Mouse (Mus musculus) forebrain, postnatal 0 days (tissue): Measurements from ENCODE around the gene Gmpr. TPM values are rescaled to one million over a fixed set of nuclear protein-coding genes. Genes with fewer than 3 reads are reported as not detected.

Source experiments
- ATAC-seq: fragments of 200-750 bp; cut with Nextera tagmentation; 2 replicates; pipeline ENCODE4 v1.8.0; 2017; ENCODE audit warnings: mild to moderate bottlenecking, moderate library complexity
- DNase-seq: peaks from one replicate; pipeline ENCODE4 v3.0.0-alpha.2; 2015
- H3K27ac ChIP-seq: fragments of 300-500 bp; sonication (generic); 2 replicates; pipeline ENCODE4 v1.5.1; 2014; ENCODE audit warnings: low read depth, mild to moderate bottlenecking, antibody characterized with exemption, low read length, moderate library complexity, mixed read lengths
- H3K27me3 ChIP-seq: fragments of 300-500 bp; sonication (generic); 2 replicates; pipeline ENCODE4 v1.6.1; 2014; ENCODE audit warnings: mild to moderate bottlenecking, low read length, mixed read lengths; ENCODE audit not compliant: insufficient read depth
- H3K36me3 ChIP-seq: fragments of 300-500 bp; sonication (generic); 2 replicates; pipeline ENCODE4 v1.6.1; 2014; ENCODE audit warnings: mild to moderate bottlenecking, moderate library complexity; ENCODE audit not compliant: insufficient read depth
- H3K4me1 ChIP-seq: fragments of 300-500 bp; sonication (generic); 2 replicates; pipeline ENCODE4 v1.6.1; 2014; ENCODE audit warnings: antibody characterized with exemption; ENCODE audit not compliant: insufficient read depth
- H3K4me2 ChIP-seq: fragments of 300-500 bp; sonication (generic); 2 replicates; pipeline ENCODE4 v1.6.1; 2014; ENCODE audit warnings: low read depth, mild to moderate bottlenecking, moderate library complexity
- H3K4me3 ChIP-seq: fragments of 300-500 bp; sonication (generic); 2 replicates; pipeline ENCODE4 v1.5.1; 2014; ENCODE audit warnings: low read depth, low read length, mixed read lengths
- H3K9ac ChIP-seq: fragments of 300-500 bp; sonication (generic); 2 replicates; pipeline ENCODE4 v1.6.1; 2014; ENCODE audit warnings: mild to moderate bottlenecking
- H3K9me3 ChIP-seq: fragments of 300-500 bp; sonication (generic); 2 replicates; pipeline ENCODE4 v1.6.1; 2016; ENCODE audit warnings: low read length
- CTCF ChIP-seq: sonication (generic); IDR thresholded peaks from 2 replicates; pipeline ENCODE4 v1.5.1; 2016; ENCODE audit warnings: antibody characterized with exemption, control low read depth, low read depth
- WGBS: fragments of 180-500 bp; shearing (Covaris S2); extraction: QIAGEN DNeasy Blood & Tissue Kit; methylation state at CpG from one replicate; pipeline ENCODE4 v1.1.7; 2014; 5-methylcytosine and 5-hydroxymethylcytosine counted together
- polyA plus RNA-seq: library from polyadenylated mRNA; unstranded; fragments of >200 nt; fragmentation: Nextera tagmentation; extraction: Ambion mirVana; gene quantifications from 2 replicates; pipeline ENCODE4 v1.2.1, GENCODE M21; 2015
- total RNA-seq: library from RNA; depleted of rRNA; stranded (reverse); fragments of >200 nt; gene quantifications from 2 replicates; pipeline ENCODE4 v1.2.3, GENCODE M21; 2014

Gmpr gene
- total and polyA plus RNA-seq, 2 experiments from 2014 or later = 23.8 to 40.8 TPM

- Histone ChIP-seq H3K4me3 (no peak overlapping the region), H3K9ac (no peak overlapping the region), H3K4me2 (no peak overlapping the region), H3K27ac (no peak overlapping the region), H3K27me3 (no peaks in the 10 kb centered on the region), H3K4me1 (no peaks in the 10 kb centered on the region), H3K9me3 (no peaks in the 10 kb centered on the region), H3K36me3 (no peaks in the 10 kb centered on the region)
- no peak for TF ChIP-seq CTCF
- ATAC-seq (no peak), DNase-seq (no peak)
- 87% methylated on average over 4 of the region's 4 CpGs for WGBS
Observed at GRCm38 (mm10) chr13:45485602-45486001, 21.6 kb upstream of the Gmpr start.

DNA sequence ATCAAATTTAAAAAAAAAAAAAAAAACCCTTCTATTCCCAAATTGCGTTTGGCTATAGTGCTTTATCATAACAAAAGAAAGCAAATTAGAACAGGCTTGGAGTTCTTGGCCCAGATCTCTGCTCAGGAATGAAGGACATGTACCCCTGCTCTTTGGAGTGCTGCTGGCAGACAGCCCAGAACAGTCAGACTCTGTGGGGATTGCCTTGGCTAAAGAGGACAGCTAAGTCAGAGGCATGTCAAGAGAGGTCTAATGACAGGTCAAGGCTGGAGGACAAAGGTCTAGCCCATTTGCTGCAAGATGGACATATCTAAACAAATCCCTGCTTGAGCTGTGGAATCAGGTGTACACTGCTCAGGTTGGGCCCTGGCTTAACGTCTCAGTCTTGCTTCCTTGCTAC is 20.6 kb upstream of the Gmpr start:
- Histone ChIP-seq H3K27ac (no peak overlapping the region), H3K9me3 (no peaks in the 10 kb centered on the region), H3K4me2 (no peak overlapping the region), H3K36me3 (no peaks in the 10 kb centered on the region), H3K4me1 (no peaks in the 10 kb centered on the region), H3K4me3 (no peak overlapping the region), H3K9ac (no peak overlapping the region), H3K27me3 (no peaks in the 10 kb centered on the region)
- TF ChIP-seq CTCF = no peak
- DNase-seq (no peak), ATAC-seq (no peak)
- 28% methylated on average over 2 of the region's 2 CpGs for WGBS

DNA sequence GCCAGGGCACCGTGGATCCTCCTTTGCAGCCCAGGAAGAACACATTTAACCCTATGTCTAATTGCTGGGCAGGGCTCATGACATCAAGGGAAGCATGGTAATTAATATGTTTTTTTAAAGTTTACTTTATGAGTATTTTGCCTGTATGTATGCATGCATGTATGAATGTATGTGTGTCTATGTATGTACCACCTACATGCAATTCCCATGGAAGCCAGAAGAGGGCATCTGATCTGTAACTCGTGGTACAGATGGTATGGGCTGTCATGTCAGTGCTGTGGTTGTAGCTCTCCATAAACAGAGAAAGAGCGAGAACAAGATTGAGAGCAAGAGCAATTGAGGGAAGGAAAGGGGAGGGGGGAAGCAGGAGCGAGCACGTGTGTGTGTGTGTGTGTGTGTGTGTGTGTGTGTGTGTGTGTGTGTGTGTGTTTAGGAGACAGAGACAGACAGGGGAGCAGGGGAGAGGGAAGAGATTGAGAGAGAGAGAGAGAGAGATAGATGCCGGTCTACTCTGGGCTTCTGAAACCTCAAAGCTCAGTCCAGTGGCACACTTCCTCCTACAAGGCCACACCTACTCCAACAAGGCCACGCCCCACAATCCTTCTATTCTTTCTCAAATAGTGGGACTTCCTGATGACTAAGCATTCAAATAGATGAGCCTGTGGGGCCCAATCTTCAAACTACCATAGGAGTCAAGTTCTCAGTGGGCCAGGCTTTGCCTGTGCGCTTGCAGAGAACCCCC is 15.1 kb upstream of the Gmpr start:
- H3K4me2 ChIP-seq = no peak overlapping the region
- H3K4me1 ChIP-seq = no peaks in the 10 kb centered on the region
- H3K9ac ChIP-seq = no peak overlapping the region
- no peak overlapping the region for H3K4me3 ChIP-seq
- ATAC-seq (no peak), DNase-seq (no peak)
- TF ChIP-seq CTCF = peak; percentile 18; the same call in 1 of the 2 replicates
- H3K36me3 ChIP-seq = no peaks in the 10 kb centered on the region
- H3K9me3 ChIP-seq = no peaks in the 10 kb centered on the region
- no peak overlapping the region for H3K27ac ChIP-seq
- no peaks in the 10 kb centered on the region for H3K27me3 ChIP-seq
- 81% methylated on average over 8 of the region's 8 CpGs for WGBS

- Histone ChIP-seq H3K4me1 (no peaks in the 10 kb centered on the region), H3K4me2 (peak overlapping the region; percentile 38), H3K9ac (peak overlapping the region; percentile 14; the same call in 1 of the 2 replicates), H3K27ac (no peak overlapping the region), H3K36me3 (no peaks in the 10 kb centered on the region), H3K4me3 (peak overlapping the region; percentile 12; the same call in 1 of the 2 replicates), H3K27me3 (no peaks in the 10 kb centered on the region), H3K9me3 (no peaks in the 10 kb centered on the region)
- 46% methylated on average over 10 of the region's 10 CpGs for WGBS
- TF ChIP-seq CTCF = no peak
- ATAC-seq (no peak), DNase-seq (no peak)
Observed at GRCm38 (mm10) chr13:45493846-45494245, 13.4 kb upstream of the Gmpr start.

- no peak for DNase-seq
- no peaks in the 10 kb centered on the region for H3K27me3 ChIP-seq
- no peak overlapping the region for H3K4me2 ChIP-seq
- ATAC-seq = no peak
- H3K4me1 ChIP-seq = no peaks in the 10 kb centered on the region
- H3K27ac ChIP-seq = no peak overlapping the region
- H3K9me3 ChIP-seq = no peaks in the 10 kb centered on the region
- TF ChIP-seq CTCF = no peak
- no peak overlapping the region for H3K9ac ChIP-seq
- H3K36me3 ChIP-seq = no peaks in the 10 kb centered on the region
- H3K4me3 ChIP-seq = no peak overlapping the region
- 68% methylated on average over 3 of the region's 3 CpGs for WGBS
Observed at GRCm38 (mm10) chr13:45498623-45499022, 8.6 kb upstream of the Gmpr start.

DNA sequence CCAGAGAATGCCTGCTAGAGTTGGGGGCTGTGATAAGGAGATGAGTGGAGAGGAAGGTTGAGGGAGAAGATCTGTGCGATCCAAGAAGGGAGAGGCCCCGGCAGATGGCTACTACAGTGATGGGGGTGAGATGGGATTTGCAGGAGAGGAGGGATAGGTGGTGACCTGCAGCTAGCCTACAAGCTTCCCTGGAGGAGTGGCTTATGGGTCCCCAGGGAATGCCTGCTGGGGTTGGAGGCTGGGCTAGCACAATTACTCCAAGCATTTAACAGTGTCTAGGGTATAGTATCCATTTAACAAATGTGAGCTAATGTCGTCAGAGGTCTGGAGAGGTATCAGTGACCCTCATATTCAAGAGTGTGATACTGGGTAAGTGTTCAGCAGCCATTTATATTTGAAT is 7.9 kb upstream of the Gmpr start:
- no peaks in the 10 kb centered on the region for H3K9me3 ChIP-seq
- TF ChIP-seq CTCF = no peak
- no peak for ATAC-seq
- no peaks in the 10 kb centered on the region for H3K27me3 ChIP-seq
- H3K4me1 ChIP-seq = no peaks in the 10 kb centered on the region
- no peak overlapping the region for H3K4me3 ChIP-seq
- no peak overlapping the region for H3K27ac ChIP-seq
- no peak overlapping the region for H3K4me2 ChIP-seq
- H3K36me3 ChIP-seq = no peaks in the 10 kb centered on the region
- no peak overlapping the region for H3K9ac ChIP-seq
- WGBS = 95% methylated on average over 3 of the region's 3 CpGs
- no peak for DNase-seq

DNA sequence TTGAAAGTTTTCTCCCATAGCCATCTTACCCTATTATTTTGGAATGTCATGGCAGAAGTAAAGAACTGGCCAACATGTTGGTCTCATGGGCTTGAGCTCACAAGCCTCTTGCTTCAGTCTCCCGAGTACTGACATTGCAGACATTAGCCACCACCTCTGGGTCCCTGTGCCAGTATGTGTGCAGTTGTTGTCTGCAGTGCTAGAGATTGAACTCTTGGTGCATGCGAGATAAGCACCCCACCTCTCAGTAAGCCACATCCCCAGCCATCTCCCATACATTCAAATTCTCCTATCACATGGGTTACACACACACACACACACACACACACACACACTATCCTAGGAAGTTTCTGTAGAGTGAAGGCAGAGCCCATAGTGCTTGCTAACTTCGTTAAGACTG is 7.3 kb upstream of the Gmpr start:
- H3K27me3 ChIP-seq = no peaks in the 10 kb centered on the region
- no peaks in the 10 kb centered on the region for H3K9me3 ChIP-seq
- H3K9ac ChIP-seq = no peak overlapping the region
- H3K4me3 ChIP-seq = no peak overlapping the region
- no peak for TF ChIP-seq CTCF
- DNase-seq = no peak
- WGBS = 88% methylated on average over 3 of the region's 3 CpGs
- H3K4me1 ChIP-seq = no peaks in the 10 kb centered on the region
- no peaks in the 10 kb centered on the region for H3K36me3 ChIP-seq
- no peak overlapping the region for H3K4me2 ChIP-seq
- H3K27ac ChIP-seq = no peak overlapping the region
- no peak for ATAC-seq
